Mouse (Mus musculus) embryonic facial prominence, embryonic 10.5 days (tissue): Measurements from ENCODE around the gene Exoc6. TPM values are rescaled to one million over a fixed set of nuclear protein-coding genes. Genes with fewer than 3 reads are reported as not detected.

ENCODE experiments used
- DNase-seq: peaks from one replicate; pipeline ENCODE4 v3.0.0-alpha.2; 2017; ENCODE audit warnings: low spot score
- H3K27ac ChIP-seq: fragments of 300-500 bp; sonication (generic); replicated peaks from 2 replicates; pipeline ENCODE4 v1.5.1; 2016; ENCODE audit warnings: mild to moderate bottlenecking
- H3K27me3 ChIP-seq: fragments of 300-500 bp; sonication (generic); replicated peaks from 2 replicates; pipeline ENCODE4 v1.6.1; 2016; ENCODE audit warnings: low read depth, mild to moderate bottlenecking; ENCODE audit not compliant: poor library complexity, severe bottlenecking
- H3K36me3 ChIP-seq: fragments of 300-500 bp; sonication (generic); replicated peaks from 2 replicates; pipeline ENCODE4 v1.6.1; 2016; ENCODE audit warnings: mild to moderate bottlenecking, moderate library complexity
- H3K4me1 ChIP-seq: fragments of 300-500 bp; sonication (generic); 2 replicates; pipeline ENCODE4 v1.6.1; 2016
- H3K4me3 ChIP-seq: fragments of 300-500 bp; sonication (generic); 2 replicates; pipeline ENCODE4 v1.5.1; 2016; ENCODE audit warnings: mild to moderate bottlenecking, moderate library complexity
- H3K9me3 ChIP-seq: fragments of 300-500 bp; sonication (generic); 2 replicates; pipeline ENCODE4 v1.6.1; 2016; ENCODE audit warnings: mild to moderate bottlenecking
- WGBS: fragments of 180-500 bp; shearing (Covaris S2); methylation state at CpG from one replicate; pipeline ENCODE4 v1.1.7; 2016; 5-methylcytosine and 5-hydroxymethylcytosine counted together
- polyA plus RNA-seq: library from polyadenylated mRNA; unstranded; fragments of >200 nt; fragmentation: Nextera tagmentation; extraction: Ambion mirVana; gene quantifications from 2 replicates; pipeline ENCODE4 v1.2.1, GENCODE M21; 2016

Gene Exoc6
- polyA plus RNA-seq, 1 experiment from 2014 or later: 8.5 TPM

DNA sequence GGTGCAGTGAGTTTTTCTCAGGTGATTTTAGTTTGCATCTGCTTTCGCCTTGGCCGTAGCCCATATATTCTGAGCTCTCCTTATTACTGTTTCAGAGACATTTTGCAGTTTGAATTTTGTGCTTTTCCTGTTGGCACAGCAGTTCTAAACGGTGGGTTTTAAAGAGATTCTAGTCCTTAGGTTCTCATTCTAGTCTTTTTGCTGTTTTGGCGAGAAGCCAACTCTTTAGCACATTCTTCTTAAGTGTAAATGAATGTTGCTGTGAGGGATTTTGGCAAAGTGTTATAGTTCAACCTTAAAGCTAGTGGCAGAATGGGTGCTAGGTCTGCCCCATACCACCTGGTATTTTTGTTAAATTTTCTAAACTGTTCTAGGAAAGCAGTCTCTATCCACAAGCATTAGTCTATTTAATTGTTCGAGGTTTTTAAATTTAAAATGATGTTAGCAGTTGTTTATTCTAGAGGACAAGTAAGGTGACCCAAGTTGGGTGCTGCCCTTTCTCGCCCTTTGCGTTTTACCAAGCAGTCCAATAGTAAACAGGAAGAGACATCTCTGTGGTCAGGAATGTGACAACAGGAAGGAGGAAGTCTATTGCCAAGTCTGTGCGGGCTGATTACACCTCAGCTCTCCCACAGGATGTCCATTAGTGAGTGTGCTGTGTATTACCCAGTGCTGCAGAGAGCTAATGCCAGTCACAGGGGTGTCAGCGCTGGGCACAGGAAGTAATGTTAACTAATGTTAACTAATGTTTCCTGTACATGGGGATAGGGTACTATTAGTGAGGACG, 11.1 kb downstream of the Exoc6 start:
- no peak for DNase-seq
- H3K4me3 ChIP-seq: no peak overlapping the region
- no peaks in the 10 kb centered on the region for H3K27me3 ChIP-seq
- H3K36me3 ChIP-seq: no peaks in the 10 kb centered on the region
- no peak overlapping the region for H3K27ac ChIP-seq
- WGBS: 71% methylated on average over 10 of the region's 10 CpGs
- H3K9me3 ChIP-seq: no peaks in the 10 kb centered on the region
- H3K4me1 ChIP-seq: peaks cover 19% of the 10 kb centered on the region

- H3K4me3 ChIP-seq: no peak overlapping the region
- DNase-seq: no peak
- WGBS: 34% methylated on average over 4 of the region's 4 CpGs
- H3K27ac ChIP-seq: no peak overlapping the region
- H3K4me1 ChIP-seq: peaks cover 23% of the 10 kb centered on the region
- H3K27me3 ChIP-seq: 0 out of 2 replicates have a peak, but pooled peaks cover 6% of the 10 kb centered on the region
- no peaks in the 10 kb centered on the region for H3K9me3 ChIP-seq
- H3K36me3 ChIP-seq: no peaks in the 10 kb centered on the region
Observed at GRCm38 (mm10) chr19:37563763-37564162, 13.5 kb downstream of the Exoc6 start.

DNA sequence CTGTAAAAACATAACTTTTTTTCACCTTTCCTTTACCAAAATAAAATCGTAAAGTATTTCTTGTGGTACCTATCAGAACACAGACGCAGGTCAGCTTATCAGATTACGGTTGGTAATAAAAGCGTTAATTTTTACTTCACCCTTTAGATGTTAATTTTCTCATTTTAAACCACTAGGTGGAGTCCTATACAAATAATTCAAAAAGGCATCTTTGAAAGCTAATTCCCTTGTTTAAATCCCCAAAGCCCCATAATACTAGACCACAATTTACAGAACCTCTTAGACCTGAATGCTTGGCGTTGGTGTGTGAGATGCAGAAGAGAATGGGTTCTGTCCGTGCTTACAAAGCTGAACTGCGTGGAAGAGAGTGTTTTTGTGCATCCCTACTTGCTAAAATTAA, 15.6 kb downstream of the Exoc6 start:
- Histone ChIP-seq H3K27ac (no peak overlapping the region), H3K36me3 (no peaks in the 10 kb centered on the region), H3K4me3 (no peak overlapping the region), H3K9me3 (no peaks in the 10 kb centered on the region), H3K4me1 (peaks cover 6% of the 10 kb centered on the region), H3K27me3 (peaks cover 6% of the 10 kb centered on the region; the same call in 1 of the 2 replicates)
- WGBS: 62% methylated on average over 7 of the region's 7 CpGs
- DNase-seq: no peak

GRCm38 (mm10) chr19:37569186-37569754, 19.1 kb downstream of the Exoc6 start:
- no peaks in the 10 kb centered on the region for H3K9me3 ChIP-seq
- peaks cover 4% of the 10 kb centered on the region for H3K4me1 ChIP-seq
- DNase-seq: no peak
- no peaks in the 10 kb centered on the region for H3K36me3 ChIP-seq
- H3K27ac ChIP-seq: no peak overlapping the region
- WGBS: 88% methylated on average over 12 of the region's 12 CpGs
- H3K4me3 ChIP-seq: no peak overlapping the region
- H3K27me3 ChIP-seq: peaks cover 6% of the 10 kb centered on the region; the same call in 1 of the 2 replicates

GRCm38 (mm10) chr19:37570966-37571718, 20.9 kb downstream of the Exoc6 start:
- DNase-seq: no peak
- Histone ChIP-seq H3K4me3 (no peak overlapping the region), H3K4me1 (peaks cover 4% of the 10 kb centered on the region), H3K36me3 (no peaks in the 10 kb centered on the region), H3K27me3 (peaks cover 6% of the 10 kb centered on the region; the same call in 1 of the 2 replicates), H3K9me3 (no peaks in the 10 kb centered on the region), H3K27ac (no peak overlapping the region)
- 83% methylated on average over 10 of the region's 10 CpGs for WGBS

DNA sequence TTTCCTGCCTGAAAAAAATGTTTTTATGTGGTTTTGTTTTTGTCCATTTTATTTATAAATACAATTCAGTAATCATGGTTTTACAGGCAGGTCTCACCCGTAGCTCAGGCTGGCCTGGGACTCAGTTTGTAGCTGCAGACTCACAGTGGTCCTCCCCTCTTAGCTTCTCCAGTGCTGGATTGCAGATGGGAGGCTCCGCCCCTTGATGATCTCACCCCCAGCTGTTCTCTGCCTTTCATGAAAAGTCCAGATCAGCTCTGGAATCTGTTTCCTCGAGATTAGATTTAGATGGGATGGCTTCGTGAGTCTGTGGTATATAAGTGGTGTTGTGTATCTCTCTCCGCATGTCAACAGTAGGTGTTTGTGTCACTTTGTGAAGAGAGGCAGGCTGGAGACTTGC, 24.6 kb downstream of the Exoc6 start:
- WGBS: 63% methylated on average over 5 of the region's 5 CpGs
- Histone ChIP-seq H3K9me3 (no peaks in the 10 kb centered on the region), H3K36me3 (no peaks in the 10 kb centered on the region), H3K27me3 (no peaks in the 10 kb centered on the region), H3K4me3 (no peak overlapping the region), H3K27ac (no peak overlapping the region), H3K4me1 (peaks cover 5% of the 10 kb centered on the region; the same call in 1 of the 2 replicates)
- peak; percentile 34 for DNase-seq

GRCm38 (mm10) chr19:37579607-37580006, 29.4 kb downstream of the Exoc6 start:
- Histone ChIP-seq H3K9me3 (no peaks in the 10 kb centered on the region), H3K36me3 (no peaks in the 10 kb centered on the region), H3K4me3 (no peak overlapping the region), H3K4me1 (peaks cover 5% of the 10 kb centered on the region; the same call in 1 of the 2 replicates), H3K27me3 (no peaks in the 10 kb centered on the region), H3K27ac (no peak overlapping the region; the same call in 1 of the 2 replicates)
- WGBS: 53% methylated on average over 4 of the region's 4 CpGs
- no peak for DNase-seq

DNA sequence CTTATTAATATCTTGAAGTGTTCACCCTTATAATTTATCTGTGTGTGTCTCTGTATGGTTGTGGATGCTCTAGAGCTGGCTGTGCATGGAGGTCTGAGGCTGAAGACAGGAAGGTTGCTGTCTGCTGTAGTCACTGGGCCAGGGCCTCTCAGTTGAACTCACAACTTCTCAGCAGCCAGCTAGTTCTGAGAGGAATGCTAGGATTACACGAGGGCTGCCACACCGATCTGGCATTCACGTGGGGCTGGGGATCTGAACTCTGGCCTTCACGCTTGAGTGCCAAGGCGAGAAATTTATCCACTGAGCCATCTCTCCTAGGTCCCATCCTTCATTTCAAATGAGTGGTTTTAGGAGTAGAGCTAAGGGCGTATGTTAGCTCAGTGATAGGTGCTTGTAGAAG, 30.2 kb downstream of the Exoc6 start:
- no peak for DNase-seq
- Histone ChIP-seq H3K4me3 (no peak overlapping the region), H3K27me3 (no peaks in the 10 kb centered on the region), H3K27ac (no peak overlapping the region), H3K9me3 (no peaks in the 10 kb centered on the region), H3K36me3 (no peaks in the 10 kb centered on the region), H3K4me1 (peaks cover 10% of the 10 kb centered on the region)
- 85% methylated on average over 6 of the region's 6 CpGs for whole genome bisulfite sequencing

DNA sequence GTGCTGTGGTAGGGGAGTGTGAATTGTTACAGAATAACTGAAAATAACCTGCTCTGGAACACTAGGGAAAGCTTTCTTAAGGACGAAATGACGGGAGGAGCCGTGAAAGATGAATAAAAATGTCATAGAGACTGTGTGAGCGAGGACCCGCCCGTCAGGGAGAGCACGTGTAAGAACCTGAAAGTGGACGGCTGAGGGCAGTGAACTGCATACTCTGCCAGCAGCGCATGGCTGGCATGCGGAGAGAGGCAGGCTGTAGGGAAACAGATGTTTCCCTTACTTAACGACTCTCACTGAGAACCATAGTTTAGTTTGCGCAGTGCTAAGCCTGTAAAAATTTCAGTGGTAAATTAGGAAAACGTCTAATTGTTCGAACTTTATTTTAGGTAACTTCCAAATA, 35.0 kb downstream of the Exoc6 start:
- Histone ChIP-seq H3K36me3 (no peaks in the 10 kb centered on the region), H3K9me3 (no peaks in the 10 kb centered on the region), H3K27ac (no peak overlapping the region), H3K4me1 (peaks cover 9% of the 10 kb centered on the region; the same call in 1 of the 2 replicates), H3K27me3 (no peaks in the 10 kb centered on the region), H3K4me3 (no peak overlapping the region)
- WGBS: 67% methylated on average over 14 of the region's 14 CpGs
- DNase-seq: no peak

DNA sequence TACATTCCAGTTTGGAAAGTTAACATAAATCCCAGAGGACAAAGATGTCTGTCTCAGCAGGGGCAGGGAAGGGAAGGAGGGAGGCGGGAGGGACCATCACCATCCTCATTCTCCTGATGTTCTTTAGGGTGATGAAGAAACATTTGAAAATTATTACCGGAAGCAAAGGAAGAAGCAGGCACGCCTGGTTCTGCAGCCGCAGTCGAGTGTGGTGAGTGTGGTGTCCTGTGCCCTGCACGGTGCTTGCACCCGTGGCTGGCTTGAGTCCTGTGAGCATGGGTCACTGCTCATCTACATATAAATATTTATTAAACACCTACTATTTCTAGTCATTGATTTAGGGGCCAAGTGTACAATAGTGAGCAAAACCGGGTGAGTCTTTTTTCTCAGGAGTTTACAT, 35.5 kb downstream of the Exoc6 start:
- no peak for DNase-seq
- no peaks in the 10 kb centered on the region for H3K27me3 ChIP-seq
- H3K9me3 ChIP-seq: no peaks in the 10 kb centered on the region
- H3K27ac ChIP-seq: no peak overlapping the region
- no peaks in the 10 kb centered on the region for H3K36me3 ChIP-seq
- H3K4me3 ChIP-seq: no peak overlapping the region
- WGBS: 82% methylated on average over 8 of the region's 8 CpGs
- peaks cover 9% of the 10 kb centered on the region; the same call in 1 of the 2 replicates for H3K4me1 ChIP-seq

GRCm38 (mm10) chr19:37590544-37590943, 40.3 kb downstream of the Exoc6 start:
- no peak for DNase-seq

GRCm38 (mm10) chr19:37601968-37602848, 52.0 kb downstream of the Exoc6 start:
- Histone ChIP-seq H3K9me3 (no peaks in the 10 kb centered on the region), H3K4me1 (peaks cover 4% of the 10 kb centered on the region), H3K36me3 (no peaks in the 10 kb centered on the region), H3K27ac (peak overlapping the region; percentile 55), H3K4me3 (peak overlapping the region; percentile 19; the same call in 1 of the 2 replicates), H3K27me3 (no peaks in the 10 kb centered on the region)
- WGBS: 37% methylated on average over 22 of the region's 22 CpGs
- peak; percentile 19 for DNase-seq

More at GRCm38 (mm10) chr19:37590544-37590943, 40.3 kb downstream of the Exoc6 start:
- Histone ChIP-seq H3K9me3 (no peaks in the 10 kb centered on the region), H3K36me3 (no peaks in the 10 kb centered on the region), H3K4me1 (peaks cover 2% of the 10 kb centered on the region; the same call in 1 of the 2 replicates), H3K27me3 (no peaks in the 10 kb centered on the region), H3K27ac (no peak overlapping the region), H3K4me3 (no peak overlapping the region)
- WGBS: 91% methylated on average over 7 of the region's 7 CpGs
